Mouse (Mus musculus) yolk sac, embryonic 10.5 days (tissue): ENCODE measurements around the gene Csf3.
A peak's percentile ranks its signal among the peaks of the same experiment; 100 is the strongest.

ENCODE experiments used
- DNase-seq: peaks from one replicate; pipeline ENCODE4 v3.0.0-alpha.2; 2017; ENCODE audit warnings: low spot score

The Csf3 gene

DNA sequence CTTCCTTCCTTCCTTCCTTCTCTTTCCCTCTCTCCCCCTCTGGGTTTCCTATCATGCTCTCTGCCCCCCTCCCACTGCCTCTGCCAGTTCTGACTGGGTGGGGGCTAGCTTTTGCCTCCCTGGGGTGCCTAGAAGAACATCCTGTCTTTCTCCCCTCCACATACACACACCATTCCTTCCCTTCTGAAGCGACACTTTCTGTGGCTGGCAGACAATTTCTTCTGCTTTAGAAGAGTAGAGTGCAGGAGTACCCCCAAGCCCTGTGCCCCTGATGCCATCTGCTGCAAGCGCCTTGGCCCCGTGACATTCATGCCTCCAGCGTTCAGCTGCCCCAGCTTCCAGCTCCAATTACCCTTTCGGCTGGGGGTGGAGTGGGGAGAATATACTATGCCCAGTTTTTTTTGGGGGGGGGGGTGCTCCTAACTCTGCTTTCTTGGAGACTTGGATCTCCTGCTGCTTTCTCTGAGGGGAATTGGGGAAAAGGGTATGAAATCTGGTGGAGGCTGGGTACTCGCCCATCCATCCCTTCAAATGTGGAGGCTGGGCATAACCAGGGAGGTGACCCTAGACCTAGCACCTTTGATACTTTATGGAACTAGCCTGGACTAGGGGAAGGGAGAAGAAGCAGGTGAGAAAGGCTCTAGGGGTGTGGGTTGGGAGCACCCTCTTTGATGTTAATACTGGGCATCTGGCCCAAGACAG lies 46.9 kb downstream of the Csf3 start:
- DNase-seq = no peak

DNA sequence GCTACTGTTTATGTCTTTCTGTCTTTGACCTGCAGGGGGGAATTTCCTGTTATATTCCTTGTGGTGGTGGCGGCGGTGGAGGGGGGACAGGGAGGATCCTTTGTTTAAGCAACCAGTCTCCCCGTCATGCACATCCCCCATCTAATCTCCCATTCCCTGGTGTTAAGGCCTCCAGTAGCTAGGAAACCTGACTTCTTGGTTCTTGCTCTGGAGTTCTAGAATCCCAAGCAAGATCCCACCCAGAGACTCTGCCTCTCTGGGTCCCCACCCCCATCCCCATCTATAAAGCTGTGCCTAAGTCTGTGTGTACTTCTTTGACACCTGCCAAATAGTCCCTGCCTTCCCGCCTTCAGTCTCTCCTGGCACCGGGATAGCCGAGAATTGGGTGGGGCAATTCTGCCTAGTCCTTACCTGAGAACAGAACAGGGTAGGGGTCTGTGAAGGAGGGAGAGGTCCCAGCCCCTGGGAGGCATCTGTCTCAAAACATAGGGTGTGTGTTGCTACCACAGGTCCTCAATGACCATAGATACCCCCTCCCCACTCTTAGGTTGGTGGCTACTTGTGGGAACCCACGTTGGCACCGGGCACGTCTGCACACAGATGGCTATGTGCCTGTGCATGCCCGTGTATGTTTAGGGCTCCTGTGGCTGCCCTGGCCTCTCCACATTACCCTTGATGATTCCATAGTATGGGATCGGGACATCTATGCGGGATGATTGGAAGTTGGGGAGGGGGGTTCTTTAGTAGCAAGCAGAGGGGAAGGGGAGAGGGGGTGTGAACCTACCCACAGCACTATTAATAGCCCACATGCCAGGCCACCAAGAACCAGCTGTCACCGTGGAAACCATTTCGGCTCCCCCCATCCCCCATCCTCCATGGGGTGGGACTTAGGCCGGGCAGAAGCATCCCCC lies 47.7 kb downstream of the Csf3 start:
- no peak for DNase-seq

DNA sequence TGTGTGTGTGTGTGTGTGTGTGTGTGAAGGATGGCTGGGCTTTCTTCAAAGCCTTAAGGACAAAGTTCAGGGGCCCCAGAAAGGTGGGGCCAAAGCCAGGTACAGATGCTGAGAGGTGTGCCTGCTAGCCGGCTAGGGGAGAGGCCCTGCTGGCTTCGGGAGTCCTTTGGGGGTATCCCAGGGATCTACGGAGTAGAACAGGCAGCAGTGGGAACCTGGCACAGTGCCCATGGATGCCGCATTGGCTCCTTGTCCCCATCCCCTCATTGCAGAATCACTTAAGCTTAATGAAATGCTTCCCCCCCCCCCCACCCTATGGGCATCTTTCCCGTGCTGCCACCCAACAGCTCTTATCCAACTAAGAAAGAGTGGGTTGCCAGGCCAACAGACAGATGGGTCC lies 48.7 kb downstream of the Csf3 start:
- DNase-seq = no peak

DNA sequence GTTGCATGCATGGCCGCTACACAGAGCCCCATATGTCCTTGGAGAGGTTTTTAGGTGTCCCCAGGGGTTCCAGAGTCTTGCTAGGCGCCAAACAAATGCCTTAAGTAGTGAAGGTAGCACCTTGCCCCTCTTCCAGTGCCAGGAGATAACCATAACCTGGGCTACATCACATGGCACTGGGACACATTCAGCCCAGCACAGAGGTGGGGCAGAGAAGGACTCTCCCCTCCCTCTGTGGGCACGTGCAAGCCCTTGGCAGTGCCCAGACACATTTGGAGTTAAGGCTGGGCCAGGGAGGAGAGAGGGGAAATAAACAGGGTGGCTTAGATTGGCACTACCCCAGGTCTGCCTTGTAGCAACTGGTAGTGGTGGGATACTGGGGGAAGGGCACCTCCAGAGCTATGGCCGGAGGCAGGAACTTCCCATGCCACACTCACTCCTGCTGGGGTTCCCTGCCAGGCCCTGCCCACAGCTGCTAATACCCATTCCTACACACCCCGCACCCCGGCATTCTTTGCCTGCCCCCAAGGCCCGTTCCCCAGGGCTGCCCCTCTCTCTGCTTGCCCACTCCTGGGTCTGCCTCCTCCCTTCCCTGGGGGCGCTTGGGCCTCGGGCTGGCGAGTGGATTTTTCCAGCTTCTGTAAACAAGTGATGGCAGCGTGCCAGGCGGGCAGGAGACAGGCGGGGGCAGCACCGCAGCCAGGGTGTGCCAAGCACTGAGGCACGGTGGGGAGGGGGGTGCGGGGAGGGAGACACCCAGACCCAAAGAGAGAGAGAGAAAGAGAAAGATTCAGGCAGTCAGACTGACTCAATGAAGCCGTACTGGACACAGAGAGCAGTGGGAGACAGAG lies 49.5 kb downstream of the Csf3 start:
- DNase-seq = no peak

DNA sequence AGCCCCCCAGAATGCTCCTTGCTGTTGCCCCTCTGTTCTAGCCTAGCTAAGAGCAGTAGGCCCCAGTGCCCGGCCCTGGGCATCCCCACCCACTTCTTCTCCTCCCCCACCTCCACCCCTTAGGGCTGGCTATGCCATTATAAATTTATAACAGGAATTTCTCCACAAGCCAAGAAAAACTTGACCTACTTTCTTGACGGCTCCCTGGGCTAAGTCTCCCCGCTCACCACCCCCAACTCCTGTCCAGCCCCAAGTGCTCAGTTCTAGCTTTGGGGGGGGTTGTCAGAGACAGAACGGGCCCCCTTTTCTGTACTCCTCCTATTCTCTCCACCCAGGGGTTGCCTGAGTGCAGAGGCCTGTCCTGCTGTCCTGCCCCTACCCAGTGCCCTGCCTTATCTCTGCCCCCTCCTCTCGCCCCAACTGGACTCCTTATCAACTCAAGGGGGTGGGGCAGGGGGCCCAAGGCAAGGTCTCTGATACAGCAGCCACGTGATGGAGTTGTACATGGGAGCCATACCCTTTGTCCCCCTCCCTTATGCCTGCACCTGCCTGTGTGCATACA lies 50.2 kb downstream of the Csf3 start:
- DNase-seq = peak; percentile 78

DNA sequence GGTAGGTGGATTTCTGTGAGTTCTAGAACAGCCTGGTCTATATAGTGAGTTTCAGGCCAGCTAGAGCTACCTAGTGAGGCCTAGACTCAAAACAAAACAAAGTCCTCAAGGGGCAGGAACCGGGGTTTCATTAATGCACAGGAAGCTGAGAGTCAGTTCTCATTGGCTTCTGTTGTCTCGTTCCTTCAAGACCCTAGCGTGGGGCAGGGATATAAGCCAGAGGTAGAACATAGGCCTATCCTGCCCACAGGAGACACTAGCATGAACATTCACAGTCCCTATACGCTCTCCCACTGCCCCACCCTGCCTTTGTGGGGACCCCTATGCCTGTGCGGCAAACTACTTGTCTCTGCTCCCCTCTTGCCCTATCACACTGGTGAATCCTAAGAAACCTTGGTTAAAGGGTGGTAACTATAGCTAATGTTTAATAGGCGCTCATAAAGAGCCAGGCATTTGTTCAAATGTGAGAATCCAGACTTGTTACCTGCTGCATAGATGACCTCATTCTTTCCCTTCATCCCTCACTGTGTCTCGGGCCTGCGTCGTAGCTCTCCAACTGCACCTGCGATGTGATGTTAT lies 51.6 kb downstream of the Csf3 start:
- DNase-seq = no peak
